Mouse (Mus musculus) heart, adult 9 months (tissue): ENCODE data around the gene Ncam1.

Source experiments
- DNase-seq, 2 experiments: peaks; one replicate each; pipeline ENCODE4 v3.0.0; 2022; ENCODE audit warnings: low spot score in 2 of 2

Ncam1 gene

DNA sequence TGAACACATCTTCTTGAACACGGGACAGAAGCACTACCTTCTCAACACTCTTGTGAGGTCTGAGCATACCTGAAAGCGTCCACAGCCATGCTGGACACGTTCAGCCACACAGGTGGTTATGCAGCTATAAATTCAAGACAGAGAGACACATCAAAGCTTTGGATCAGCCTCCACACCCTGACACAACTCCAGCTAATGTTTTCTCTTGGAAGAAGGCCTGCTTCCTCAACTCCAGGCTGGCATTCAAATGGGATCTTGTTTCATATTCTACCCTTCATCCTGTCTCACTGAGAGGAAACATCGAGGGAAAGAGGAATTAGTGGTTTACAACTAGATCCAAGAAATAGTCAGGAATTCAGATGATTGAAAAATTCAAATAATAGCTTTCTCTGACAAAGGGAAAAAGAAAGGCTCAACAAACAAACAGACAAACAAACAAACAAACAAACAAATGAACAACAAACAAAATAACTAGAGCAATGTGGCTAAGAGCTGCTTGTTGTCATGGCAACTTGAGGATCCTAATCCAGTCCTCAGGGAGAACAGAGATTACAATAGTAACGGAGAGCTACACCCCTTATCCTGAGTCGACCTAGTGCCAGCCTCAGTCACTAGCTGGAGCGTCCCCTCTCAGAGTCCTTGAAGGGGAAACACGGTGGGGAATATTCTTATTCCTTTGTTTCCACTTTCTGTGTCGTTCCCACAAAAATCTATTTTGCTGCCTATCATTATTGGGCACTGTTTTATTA, 175.6 kb downstream of the Ncam1 start:
- no peak for DNase-seq

DNA sequence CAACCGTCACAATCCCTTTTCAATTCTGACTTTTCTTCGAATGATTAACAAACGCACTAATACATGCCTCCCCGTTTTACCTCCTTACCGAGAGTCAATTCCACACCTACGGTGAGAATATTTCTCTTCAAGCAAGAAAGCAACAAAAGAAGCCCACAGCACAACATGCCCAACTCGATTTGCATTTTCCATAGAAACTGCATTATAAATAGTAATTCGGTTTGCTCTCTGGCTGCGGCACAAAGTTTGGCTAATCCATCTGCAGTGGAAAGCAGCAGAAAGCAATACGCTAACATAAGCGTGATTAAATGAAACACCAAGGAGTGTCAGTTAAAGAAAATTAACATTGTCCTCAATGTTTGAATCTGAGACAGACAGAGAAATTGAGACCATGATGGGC, 177.0 kb downstream of the Ncam1 start:
- no peak for DNase-seq

DNA sequence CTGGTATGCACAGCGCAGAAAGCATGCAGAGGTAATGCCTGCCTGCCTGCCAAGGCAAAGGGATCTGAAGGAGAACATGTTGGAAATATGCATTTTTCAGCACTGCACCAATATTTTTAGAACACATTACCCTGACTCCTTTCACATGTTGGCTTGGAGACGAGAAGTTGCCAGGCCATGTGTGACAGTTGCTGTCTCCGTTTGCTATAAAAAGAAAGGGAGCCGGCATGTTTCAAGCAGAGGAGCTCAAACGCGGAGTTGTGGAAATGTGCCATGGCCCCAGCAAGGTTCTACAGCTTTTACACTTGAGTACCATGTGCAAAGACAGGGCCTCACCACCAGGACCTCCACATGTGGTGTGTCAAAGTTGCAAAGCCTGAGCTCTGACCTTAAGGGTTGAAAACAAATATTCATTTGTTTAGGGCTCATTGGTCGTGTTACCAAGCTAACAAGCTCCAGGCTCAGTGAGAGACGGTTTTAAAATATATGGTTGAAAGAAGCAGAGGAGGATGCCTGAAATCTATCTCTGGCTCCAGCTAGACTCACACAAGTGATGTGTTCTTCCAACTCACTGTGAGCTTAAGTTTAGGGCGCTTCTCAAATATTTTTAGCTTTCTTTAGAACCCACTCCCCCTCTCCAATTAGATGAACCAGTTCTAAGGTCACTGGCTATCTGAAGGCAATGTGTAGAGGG, 179.9 kb downstream of the Ncam1 start:
- no peak for DNase-seq

DNA sequence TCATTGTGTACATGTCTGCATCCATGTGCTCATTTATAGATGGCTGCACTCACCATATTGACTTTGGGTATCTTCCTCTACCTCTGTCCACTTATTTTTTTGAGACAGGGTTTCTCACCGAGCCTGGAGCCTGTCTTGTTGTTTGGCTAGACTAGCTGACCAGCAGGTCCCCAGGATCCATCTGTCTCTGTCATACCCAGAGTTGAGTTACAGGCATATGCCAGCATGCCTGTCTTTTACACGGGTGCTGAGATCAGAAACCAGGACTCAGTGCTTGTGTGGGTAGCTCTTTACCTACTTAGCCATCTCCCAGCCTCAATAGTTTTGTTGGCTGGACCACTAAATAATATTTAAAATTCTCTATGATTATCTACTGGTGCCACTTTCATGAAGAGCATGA, 180.5 kb downstream of the Ncam1 start:
- no peak for DNase-seq

DNA sequence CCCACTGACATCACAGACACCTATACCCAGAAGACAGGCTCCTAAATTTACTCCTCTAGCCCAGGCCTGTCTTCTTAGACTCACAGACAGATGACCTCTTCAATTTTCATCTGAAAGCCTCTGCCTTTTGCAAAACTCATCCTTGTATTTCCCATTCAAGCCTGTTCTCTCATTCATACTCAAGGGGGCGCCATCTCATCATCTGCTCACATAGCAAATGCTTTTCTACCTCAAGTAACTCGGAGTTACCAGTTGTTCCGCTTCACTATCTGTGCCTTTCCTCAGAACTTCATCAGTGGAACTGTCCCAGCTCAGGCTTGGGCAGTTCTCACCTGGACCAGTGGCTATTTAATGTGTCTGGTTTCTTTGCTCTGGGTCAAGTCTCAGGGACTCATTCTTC, 181.5 kb downstream of the Ncam1 start:
- peak in 1 of 2 experiments; percentile 13 for DNase-seq

DNA sequence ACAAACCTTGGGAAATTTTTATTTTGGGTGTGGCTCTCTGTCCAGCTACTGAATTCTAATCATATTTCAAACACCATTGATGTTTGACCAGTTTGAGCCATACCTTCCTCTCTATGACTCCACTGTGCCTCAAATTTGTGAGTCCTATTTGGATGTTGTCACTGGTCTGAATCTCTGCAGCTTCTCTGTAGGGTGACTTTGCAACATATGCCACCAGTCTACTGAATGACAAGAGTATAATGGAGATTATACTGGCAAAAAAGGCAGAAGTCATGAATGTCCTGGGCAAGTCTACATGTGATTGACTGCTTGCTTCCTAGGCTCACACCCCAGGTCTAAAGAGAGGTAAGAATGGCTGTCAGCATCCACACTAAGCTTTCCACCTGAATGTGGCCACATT, 186.3 kb downstream of the Ncam1 start:
- no peak for DNase-seq

DNA sequence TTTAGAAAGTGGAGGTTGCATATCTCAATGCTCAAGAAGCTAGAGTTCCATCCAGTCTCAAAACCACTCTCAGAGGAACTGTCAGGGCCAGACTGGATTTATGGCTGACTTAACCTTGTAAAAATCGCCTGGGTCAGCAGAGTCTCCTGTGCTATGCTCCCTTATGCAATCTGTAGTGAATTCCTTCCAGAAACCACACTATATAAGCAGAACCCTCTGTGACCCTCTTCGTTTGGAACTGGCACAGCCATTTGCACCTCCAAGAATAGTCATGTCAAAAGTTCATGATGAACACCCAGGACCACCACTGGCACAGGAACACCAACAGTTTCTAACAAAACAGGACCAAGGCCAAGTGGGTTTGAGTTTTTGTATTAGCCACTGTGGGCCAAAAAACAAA, 190.5 kb downstream of the Ncam1 start:
- DNase-seq = no peak

DNA sequence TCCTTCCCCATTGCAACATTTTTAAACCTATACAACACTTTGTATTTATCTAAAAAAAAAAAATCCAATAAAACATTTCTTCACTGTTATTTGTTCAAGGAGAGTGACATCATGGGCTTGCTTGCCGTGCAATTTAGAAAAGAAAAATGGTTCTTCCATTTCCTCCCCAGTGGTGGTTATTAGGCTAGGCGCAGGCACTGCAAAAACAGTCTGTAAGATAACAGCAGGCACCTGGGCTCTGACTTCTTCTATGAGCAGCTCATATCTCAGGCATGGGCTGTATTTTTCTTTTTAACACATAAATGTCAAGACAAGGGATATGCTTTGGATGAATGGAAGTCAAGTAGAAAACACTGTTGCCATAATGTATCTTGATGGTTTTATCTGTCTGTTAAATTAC, 192.0 kb downstream of the Ncam1 start:
- DNase-seq = no peak

DNA sequence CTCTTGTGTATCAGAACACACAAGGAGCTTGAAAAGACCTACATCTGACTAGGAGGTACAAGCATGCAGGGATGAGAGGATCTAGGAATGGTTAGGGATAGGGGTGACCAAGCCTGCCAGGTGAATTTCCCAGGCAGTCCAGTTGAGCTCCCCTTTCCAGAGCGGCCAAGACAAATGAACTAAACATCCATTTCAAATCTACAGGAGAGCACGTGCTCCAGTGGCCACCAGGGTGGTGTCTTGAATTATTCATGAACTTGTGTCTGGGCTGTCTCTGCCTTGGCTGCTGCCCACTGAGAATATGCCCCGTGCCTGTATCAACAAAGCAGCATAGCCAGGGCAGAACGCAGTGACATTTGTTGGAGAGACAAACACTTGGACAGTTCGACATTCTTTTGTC, 192.4 kb downstream of the Ncam1 start:
- DNase-seq = peak; percentile 9 to 27

DNA sequence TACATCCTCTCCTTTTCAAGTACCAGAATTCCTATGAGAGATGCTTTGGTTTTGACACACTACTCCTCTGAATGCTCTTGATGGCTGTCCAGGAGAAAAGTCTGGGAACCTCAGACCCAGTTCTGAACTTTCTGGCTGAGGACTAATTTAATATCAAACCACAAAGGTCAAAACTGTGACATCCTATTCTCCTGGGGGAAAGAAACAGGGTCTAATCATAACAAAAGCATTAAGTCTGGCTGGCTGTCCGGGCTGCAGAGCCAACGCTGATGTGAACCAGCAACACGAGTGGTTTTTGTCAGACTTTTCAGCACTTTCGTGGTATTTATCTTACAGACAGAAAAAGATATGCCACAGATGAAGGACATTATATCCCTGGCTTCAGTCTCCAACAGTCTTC, 192.9 kb downstream of the Ncam1 start:
- DNase-seq = peak; percentile 82 to 86

DNA sequence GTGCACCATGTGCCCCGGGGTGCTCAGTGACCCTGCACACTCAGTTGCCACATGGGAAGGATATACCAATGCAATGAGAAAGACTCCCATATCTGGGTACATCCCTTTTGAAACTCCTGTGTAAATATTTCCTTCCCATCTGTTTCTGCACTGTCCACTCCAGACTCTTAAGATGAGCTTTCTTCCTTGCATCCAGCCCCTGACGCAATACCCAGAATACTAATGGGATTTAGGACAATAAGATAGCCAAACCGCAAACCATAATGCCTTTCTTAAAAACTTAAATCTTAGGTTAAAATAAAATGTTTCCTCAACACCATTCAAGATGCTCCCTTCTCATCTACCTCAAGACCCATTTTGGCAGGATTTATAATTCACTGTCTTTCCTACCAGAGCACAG, 193.4 kb downstream of the Ncam1 start:
- peak; percentile 29 to 51 for DNase-seq

DNA sequence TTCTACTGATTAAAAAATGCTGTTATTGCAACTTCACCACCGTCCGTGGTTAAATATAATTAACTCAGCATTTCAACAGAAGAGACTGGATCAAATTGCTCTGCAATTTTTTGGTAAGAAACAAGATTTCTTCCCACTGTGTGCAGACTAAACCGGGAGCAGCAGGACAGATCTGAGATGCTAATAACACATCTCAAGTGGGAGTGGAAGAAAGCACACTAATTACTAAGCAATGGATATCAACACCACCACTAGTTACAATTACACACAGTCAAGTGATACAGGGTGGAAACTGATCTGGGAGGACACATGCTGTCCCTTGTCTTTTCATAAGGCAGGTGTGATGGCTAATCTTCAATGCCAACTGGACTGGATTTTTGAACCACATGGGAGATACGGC, 197.5 kb downstream of the Ncam1 start:
- DNase-seq = no peak

DNA sequence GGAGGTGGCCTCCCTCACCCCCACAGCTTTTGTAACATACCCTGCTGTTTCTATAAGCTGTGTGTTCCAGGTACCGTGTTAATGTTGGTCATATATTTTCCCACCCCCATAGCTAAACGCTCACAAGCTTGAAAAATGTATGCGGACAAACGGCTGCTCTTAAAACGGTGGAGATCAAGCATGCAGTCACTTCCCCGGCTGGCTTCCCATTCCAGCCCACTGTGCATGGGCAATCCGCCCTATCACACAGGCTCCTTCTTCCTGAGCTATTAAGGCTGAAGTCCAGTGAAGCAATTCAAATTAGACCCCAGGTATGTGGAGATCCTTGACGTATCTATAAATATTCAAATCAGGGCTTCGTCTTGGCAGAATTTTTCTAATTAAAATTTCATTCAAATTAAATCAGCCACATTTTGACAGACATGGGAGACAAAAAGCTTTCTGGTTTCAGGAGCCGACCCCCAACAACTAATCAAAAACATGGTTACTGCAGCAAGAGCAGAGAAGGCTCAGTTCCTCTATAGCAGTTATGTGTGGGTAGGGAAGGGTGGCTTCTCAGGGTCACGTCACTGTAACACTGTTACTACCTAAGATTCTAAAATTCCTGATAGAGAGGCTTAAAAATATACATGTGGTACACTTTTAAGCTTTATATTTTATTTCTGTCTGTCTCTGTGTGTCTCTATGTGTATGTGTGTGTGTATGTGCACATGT, 202.9 kb downstream of the Ncam1 start:
- no peak for DNase-seq

DNA sequence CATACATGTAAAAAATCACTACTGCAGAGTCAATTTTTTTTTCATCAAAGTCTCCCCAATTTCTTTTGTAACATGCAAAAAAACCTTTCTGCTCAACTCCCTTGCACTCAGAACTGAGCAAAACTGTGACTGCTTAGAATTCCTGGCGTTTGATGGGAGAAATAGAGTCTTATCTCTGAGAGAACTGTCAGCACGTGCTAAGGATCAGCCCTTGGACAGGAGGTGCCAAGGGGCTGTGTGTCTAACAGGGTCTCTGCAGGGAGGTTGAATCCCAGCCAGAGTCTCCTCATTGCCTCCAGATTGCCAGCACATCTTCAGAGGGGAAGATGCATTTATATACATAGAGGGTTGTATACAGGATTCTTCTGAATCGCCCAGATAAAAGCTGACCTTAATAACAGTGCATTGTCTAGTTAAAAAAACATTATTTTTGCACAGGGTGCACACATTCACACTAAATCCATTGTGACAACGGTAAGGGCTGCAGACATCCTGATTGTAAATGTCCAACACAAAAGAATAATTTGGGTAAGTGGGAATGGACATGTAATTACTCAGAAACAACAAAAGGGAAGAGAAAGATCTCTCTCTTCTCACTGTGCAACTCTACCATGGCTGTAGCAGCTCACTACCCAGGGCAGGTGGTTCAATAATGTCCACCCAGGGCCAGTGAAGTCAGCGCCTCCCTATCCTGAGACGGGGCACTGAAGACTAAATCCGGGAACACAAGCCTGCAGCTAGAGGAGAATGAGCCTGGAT, 203.7 kb downstream of the Ncam1 start:
- no peak for DNase-seq

DNA sequence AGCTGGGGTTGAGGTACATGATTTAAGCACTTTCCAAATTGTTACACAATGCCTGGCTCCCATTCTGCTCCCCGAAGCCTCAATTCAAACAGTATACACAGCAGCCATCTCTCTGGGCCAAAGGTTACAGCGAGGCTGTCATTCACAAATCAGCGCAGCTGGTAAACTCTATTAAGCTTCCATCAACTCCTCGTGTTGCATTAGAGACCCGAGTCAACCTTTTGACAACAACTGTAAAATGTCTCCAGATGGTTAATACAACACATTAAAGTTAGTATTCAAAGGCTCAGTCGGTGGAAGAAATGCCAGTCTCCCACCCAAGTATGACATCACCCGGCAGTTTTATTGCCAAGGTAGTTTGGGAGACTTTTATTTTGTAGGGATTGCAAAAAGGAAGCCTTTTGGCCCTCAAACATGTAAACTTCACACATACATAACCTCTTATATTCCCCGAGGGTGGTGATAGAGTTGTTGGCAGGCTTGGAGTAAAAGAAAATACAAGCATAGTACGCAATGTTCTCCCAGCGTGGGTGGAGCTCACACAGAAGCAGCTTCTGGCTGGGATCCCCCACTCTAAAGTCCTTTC, 204.7 kb downstream of the Ncam1 start:
- peak; percentile 29 to 48 for DNase-seq

DNA sequence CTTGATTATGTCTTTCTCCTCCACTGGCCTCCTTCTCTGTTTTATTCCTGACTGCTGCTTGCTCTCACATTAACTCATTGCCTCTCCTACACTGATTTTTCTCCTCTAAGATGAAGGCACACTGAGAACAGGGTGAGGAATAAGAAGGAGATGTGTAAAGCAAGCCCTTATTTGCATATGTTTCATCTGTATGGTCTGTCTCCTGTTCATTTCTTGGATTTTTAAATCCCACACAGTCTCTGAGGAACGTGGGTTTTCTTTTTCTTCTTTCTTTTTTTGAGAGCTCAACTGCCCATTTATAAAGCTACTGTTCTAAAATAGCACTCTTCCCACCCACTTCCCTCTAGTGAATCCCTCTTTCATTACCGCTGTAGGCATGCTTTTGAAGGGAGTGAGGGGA, 206.7 kb downstream of the Ncam1 start:
- no peak for DNase-seq

DNA sequence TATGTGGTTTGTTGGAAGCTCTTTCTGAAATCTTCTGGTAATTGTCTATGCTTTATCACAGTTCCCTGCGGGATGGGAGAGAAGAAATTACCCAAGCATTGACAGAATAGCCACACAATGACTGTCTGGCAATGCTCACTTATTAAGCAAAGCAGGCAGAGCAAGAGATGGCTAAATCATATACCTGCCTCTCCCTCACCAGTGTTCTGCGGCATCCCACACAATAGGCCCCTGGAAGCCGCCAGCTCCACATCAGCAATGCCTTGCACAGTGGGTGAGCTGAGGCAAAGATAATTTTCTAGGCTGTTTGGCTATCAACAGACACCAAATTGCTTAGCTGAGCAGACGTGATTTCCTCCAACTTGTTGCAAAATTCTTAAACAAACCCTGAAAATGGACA, 208.5 kb downstream of the Ncam1 start:
- no peak for DNase-seq

DNA sequence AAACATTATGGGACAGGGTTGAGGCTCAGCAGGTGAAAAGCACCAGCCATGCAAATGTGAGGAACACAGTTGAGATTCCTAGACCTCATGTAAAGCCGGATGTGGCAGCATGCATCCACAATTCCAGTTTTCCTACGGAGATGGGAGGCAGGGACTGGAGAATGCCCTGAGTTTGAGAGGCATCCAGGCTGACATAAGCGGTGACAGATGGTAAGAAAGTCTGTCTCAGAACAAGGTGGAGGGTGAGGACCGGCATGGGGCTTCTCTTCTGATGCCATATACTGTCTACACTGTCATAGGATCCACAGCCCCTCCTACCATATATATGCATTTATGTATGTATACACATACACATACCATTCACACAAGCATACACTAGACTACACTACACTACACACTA, 221.6 kb downstream of the Ncam1 start:
- DNase-seq = no peak

DNA sequence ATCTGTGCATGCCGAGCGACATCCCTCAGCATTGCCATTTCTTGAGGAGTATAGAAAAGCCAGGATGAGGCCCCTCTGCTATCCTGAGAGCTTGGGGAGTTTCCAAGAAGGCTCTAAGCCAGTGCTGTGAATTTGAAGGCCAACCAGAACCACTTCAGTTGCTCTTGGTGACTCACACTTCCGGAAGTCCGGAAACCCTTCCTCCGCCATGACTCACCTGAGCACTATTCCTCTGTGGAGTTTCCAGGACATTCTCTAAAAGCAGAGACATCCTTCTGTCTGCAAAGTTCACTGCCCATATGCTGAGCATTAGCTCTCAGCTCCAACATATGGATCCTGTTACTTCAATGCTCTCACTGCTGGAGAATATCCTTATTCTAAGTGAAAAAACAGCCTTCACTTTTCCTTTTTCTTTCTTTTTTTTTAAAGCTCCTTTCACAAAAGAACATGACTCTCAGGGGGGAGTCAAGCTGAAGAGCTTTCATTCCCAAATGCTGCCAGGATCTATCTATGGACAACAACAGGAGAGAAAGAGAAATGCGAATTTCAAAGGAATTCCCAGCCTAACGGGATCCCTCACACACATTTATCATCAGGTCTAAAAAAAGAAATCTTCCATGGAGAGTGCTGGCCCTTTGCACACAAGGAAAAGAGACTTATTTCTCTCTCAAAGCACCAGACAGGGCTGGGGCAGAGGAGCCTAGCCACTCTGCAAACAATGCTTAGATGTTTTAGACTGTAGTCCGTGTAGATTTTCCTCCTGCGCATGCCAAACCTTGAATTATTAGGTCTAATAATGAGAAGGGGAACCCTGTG, 226.8 kb downstream of the Ncam1 start:
- no peak for DNase-seq

DNA sequence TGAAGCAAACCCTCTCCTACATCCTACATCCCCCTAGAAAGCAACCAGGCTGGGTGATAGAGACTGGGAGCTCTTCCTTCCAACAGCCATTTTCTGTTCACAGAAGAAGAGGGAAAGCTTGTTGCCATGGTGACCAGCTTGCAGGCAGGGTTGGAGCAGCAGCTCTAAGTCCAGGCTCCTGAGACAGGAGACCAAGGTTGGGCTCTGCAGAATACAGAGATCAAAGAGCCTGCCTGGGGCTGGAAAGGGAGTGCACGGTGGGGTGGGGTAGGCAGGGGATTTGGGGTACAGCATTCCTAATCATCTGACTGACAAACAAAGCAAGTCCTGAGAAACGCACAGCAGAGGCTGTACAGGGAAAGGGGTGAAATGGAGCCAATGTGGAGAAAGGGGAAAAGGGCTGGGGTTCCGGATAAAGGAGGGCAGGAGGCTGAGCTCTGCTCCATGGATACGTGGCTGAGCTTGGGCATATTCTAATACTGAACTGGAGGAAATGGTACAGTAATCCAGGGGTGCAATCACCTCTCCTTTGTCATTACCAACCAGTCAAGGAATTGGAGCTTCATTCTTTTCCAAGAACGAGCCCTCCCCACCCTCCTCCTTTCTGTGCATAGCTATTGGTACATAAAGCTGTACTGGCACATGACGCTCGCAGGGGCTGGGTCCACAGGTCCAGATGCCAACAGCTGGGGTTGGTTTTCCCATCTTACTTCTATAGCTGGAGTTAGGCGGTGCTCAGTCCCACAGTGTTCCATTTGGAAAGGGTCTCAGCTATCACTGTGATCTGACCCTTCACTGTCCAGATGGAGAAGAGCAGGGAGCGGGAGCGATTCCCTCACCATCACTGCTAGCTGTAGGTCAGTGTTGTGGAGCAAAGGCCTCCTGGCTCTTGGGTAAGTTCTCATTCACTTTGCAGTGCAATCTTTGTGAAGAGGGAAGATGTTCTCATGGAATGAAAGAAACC, 227.7 kb downstream of the Ncam1 start:
- no peak for DNase-seq
